In the genomic region with DNA sequence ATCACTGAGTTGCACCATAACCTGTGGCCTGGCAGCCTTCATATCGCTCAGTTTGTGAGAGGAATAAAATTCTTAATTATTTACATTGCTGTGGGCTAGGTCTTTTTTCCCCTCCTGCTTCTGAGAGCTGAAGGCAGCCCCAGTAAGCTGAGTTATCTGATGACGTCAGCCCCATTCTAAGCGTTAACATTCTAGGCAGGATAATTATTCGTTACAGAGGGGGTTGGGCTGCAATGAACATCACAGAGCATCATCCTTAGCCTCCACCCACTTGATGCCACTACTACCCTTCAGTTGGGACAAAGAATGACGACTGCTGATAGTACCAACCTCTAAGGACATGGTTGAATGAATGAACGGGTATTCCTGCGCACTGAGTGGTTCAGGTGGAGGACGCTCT, we compare ENCODE assay signal across 26 mouse cellular contexts. TPM values are rescaled to one million over a fixed set of nuclear protein-coding genes. Genes with fewer than 3 reads are reported as not detected.
DNase-seq lines count a peak whose midpoint lies in the region; ATAC-seq lines count a peak whose summit lies in the region.
"Had no signal": no experiment of that assay in that cellular context is flagged by ENCODE, and none has a peak within 500 bp of the region (broad histone marks: within the 10 kb centered on the region; RNA-seq: fewer than 3 reads in every experiment).

No protein-coding gene starts in this region.

- no peak overlapping the region for H3K27ac ChIP-seq in forebrain, embryonic 14.5 days (ENCODE audit: low read depth, low read length)
- H3K27ac ChIP-seq in forebrain, embryonic 10.5 days: no peak overlapping the region
- no peak overlapping the region for H3K27ac ChIP-seq in forebrain, embryonic 16.5 days (ENCODE audit: low read length)
- H3K27ac ChIP-seq: heart, adult 2 months; heart, embryonic 10.5 days; heart, embryonic 13.5 days; hindbrain, embryonic 12.5 days; hindbrain, embryonic 15.5 days; intestine, embryonic 15.5 days had no signal

- 0 out of 2 replicates have a peak, but pooled peaks have one; percentile 25 for ATAC-seq in forebrain, embryonic 14.5 days
- peak; percentile 51; the same call in 1 of the 2 replicates for ATAC-seq in forebrain, embryonic 16.5 days
- ATAC-seq: CD4-positive, CD25-positive, alpha-beta regulatory T cell, adult 4 months; intestine, embryonic 15.5 days had no signal

- no peak overlapping the region for H3K4me2 ChIP-seq in forebrain, embryonic 14.5 days (ENCODE audit: low read length)
- no peak overlapping the region for H3K4me2 ChIP-seq in forebrain, embryonic 16.5 days (ENCODE audit: low read length)
- H3K4me2 ChIP-seq: heart, embryonic 13.5 days; hindbrain, embryonic 12.5 days; hindbrain, embryonic 15.5 days; intestine, embryonic 15.5 days had no signal

- no peaks in the 10 kb centered on the region for H3K27me3 ChIP-seq in forebrain, embryonic 14.5 days (replicated peaks; ENCODE audit: control insufficient read depth, insufficient read depth, low read length)
- H3K27me3 ChIP-seq in forebrain, embryonic 10.5 days (ENCODE audit: poor library complexity, severe bottlenecking): no peaks in the 10 kb centered on the region
- no peaks in the 10 kb centered on the region for H3K27me3 ChIP-seq in forebrain, embryonic 16.5 days (replicated peaks; ENCODE audit: control insufficient read depth, insufficient read depth, low read length)
- H3K27me3 ChIP-seq: heart, embryonic 13.5 days; hindbrain, embryonic 12.5 days; hindbrain, embryonic 15.5 days; intestine, embryonic 15.5 days had no signal

- H3K9me3 ChIP-seq in forebrain, embryonic 14.5 days (replicated peaks; ENCODE audit: control insufficient read depth, low read length): no peaks in the 10 kb centered on the region
- no peaks in the 10 kb centered on the region for H3K9me3 ChIP-seq in forebrain, embryonic 10.5 days
- no peaks in the 10 kb centered on the region for H3K9me3 ChIP-seq in forebrain, embryonic 16.5 days (ENCODE audit: control insufficient read depth, low read length)
- H3K9me3 ChIP-seq: heart, embryonic 10.5 days; heart, embryonic 13.5 days; hindbrain, embryonic 12.5 days; hindbrain, embryonic 15.5 days; intestine, embryonic 15.5 days had no signal

- WGBS in forebrain, embryonic 14.5 days: 50% methylated on average over 8 of the region's 8 CpGs
- WGBS in forebrain, embryonic 10.5 days: 71% methylated on average over 8 of the region's 8 CpGs
- 49% methylated on average over 8 of the region's 8 CpGs for WGBS in forebrain, embryonic 16.5 days

- DNase-seq in forebrain, embryonic 14.5 days (ENCODE audit: low spot score): peak; percentile 65
- DNase-seq in forebrain, embryonic 10.5 days (ENCODE audit: extremely low spot score, low spot score): no peak
- DNase-seq in retina, postnatal 1 day: peak; percentile 30
- no peak for DNase-seq in retina, embryonic 14.5 days (ENCODE audit: low spot score)
- DNase-seq in thymus, postnatal 0 days (ENCODE audit: low spot score): no peak
- no peak for DNase-seq in cerebellum, postnatal 14 days
- DNase-seq: adrenal gland, adult 2 months; adrenal gland, postnatal 14 days; cerebellum, adult 18-20 months; cerebellum, adult 9-10 months; cerebellum, postnatal 25 days; embryo, embryonic 11 days; gastrocnemius, postnatal 25 days; heart, adult 2 months; heart, postnatal 14 days; heart, postnatal 4 days; kidney, adult 11 months; kidney, adult 8-10 months had no signal

- peaks cover 13% of the 10 kb centered on the region for H3K4me1 ChIP-seq in forebrain, embryonic 14.5 days (ENCODE audit: control insufficient read depth, insufficient read depth, low read length)
- H3K4me1 ChIP-seq in forebrain, embryonic 10.5 days: peaks cover 46% of the 10 kb centered on the region
- H3K4me1 ChIP-seq in forebrain, embryonic 16.5 days (replicated peaks; ENCODE audit: control insufficient read depth, insufficient read depth, low read length): peaks cover 17% of the 10 kb centered on the region
- H3K4me1 ChIP-seq: heart, embryonic 13.5 days had no signal

- H3K36me3 ChIP-seq in forebrain, embryonic 14.5 days (ENCODE audit: control insufficient read depth, insufficient read depth, low read length): no peaks in the 10 kb centered on the region
- no peaks in the 10 kb centered on the region for H3K36me3 ChIP-seq in forebrain, embryonic 10.5 days (replicated peaks)
- no peaks in the 10 kb centered on the region for H3K36me3 ChIP-seq in forebrain, embryonic 16.5 days (ENCODE audit: control insufficient read depth, insufficient read depth)
- H3K36me3 ChIP-seq: heart, embryonic 10.5 days; heart, embryonic 13.5 days; hindbrain, embryonic 12.5 days; hindbrain, embryonic 15.5 days; intestine, embryonic 15.5 days had no signal

- H3K4me3 ChIP-seq in forebrain, embryonic 14.5 days (ENCODE audit: low read depth, low read length): no peak overlapping the region
- no peak overlapping the region for H3K4me3 ChIP-seq in forebrain, embryonic 10.5 days
- H3K4me3 ChIP-seq in forebrain, embryonic 16.5 days (replicated peaks; ENCODE audit: low read length): no peak overlapping the region
- H3K4me3 ChIP-seq: heart, adult 2 months; heart, embryonic 10.5 days; heart, embryonic 13.5 days; hindbrain, embryonic 12.5 days; hindbrain, embryonic 15.5 days; intestine, embryonic 15.5 days had no signal

- H3K9ac ChIP-seq in forebrain, embryonic 14.5 days (ENCODE audit: low read length): no peak overlapping the region
- H3K9ac ChIP-seq in forebrain, embryonic 16.5 days (replicated peaks; ENCODE audit: low read depth, low read length): no peak overlapping the region
- H3K9ac ChIP-seq: heart, embryonic 13.5 days; hindbrain, embryonic 12.5 days; hindbrain, embryonic 15.5 days; intestine, embryonic 15.5 days had no signal

RNA-seq across cellular contexts. Expression of a gene that starts 47.5 kb away (rescaled TPM):
- 107 and 115 TPM in 2 replicates for polyA plus RNA-seq in forebrain, embryonic 14.5 days (2014; fragmentation: Nextera tagmentation; extraction: Ambion mirVana)
- 0.27 TPM in 1 of 2 replicates, not detected in the other for polyA plus RNA-seq in forebrain, embryonic 10.5 days (2016; fragmentation: Nextera tagmentation; extraction: Ambion mirVana)
- 165 TPM in 2 replicates for polyA plus RNA-seq in forebrain, embryonic 16.5 days (2015; fragmentation: Nextera tagmentation; extraction: Ambion mirVana)
- 3.1 and 4.1 TPM in 2 replicates for polyA plus RNA-seq in thymus, postnatal 0 days (2015; fragmentation: Nextera tagmentation; extraction: Ambion mirVana)
- polyA plus RNA-seq: C2C12 had no signal

Comparison
In these comparisons a context has a peak if more than half of its experiments do, and no peak if none do; other contexts are left out.
1. DNase-seq: peak in forebrain, embryonic 14.5 days (single experiment) and retina, postnatal 1 day (single experiment); none in forebrain, embryonic 10.5 days (single experiment), retina, embryonic 14.5 days (single experiment), thymus, postnatal 0 days (single experiment) and cerebellum, postnatal 14 days (0 of 2).
2. RNA of a gene that starts 47.5 kb away (polyA plus RNA-seq): 165 TPM in forebrain, embryonic 16.5 days and 107 to 115 TPM in forebrain, embryonic 14.5 days; 3.1 to 4.1 TPM in thymus, postnatal 0 days and 0.27 TPM in forebrain, embryonic 10.5 days; every median in the first group is over 10 times any median in the second.